Mouse (Mus musculus): ENCODE results near the gene Bysl.

Bysl gene

DNA sequence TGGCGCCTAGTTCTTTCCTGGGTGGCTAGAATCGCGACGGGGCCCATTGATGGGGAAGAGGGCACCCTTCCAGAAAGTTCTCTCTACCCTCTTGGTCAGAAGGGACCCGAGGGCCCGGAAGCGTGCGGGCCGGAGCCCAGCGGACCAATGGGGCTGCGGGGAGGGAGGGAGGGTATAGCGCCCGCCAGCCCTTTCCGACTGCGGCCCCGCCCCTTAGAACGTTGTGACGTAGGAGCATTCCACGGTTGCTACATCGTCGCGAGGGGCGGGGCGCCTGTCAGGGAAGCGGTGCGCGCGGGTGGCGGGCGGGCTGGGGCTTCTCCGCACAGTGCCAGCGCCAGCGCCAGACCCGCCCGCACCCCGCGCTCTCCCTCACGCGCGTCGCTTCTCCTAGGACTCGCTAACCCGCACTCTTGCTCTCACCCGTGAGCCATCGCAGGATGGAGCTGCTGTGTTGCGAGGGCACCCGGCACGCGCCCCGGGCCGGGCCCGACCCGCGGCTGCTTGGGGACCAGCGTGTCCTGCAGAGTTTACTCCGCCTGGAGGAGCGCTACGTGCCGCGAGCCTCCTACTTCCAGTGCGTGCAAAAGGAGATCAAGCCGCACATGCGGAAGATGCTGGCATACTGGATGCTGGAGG is 18.0 kb downstream of the Bysl start:
- peak; percentile 94 for DNase-seq

- DNase-seq: no peak
Measured at GRCm38 (mm10) chr17:47591073-47591472, 20.2 kb downstream of the Bysl start.

DNA sequence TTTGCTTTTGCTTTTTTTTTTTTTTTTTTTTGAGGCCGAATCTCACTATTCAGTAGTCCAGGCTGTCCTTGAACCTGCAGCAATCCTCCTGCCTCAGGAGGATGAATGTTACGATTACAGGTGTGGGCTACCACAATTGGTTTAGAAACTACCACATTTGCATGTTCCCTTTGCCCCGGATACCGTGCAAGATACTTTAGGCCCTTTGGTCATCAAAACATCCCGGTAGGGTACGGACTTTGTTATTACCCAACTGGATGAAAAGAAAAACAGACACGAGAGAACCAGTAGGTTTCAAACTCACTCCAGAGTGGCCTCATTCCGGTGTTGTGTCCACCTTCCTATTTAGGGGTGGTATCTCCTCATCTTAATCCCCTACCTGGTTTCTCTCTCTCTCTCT is 22.8 kb downstream of the Bysl start:
- DNase-seq: no peak

DNA sequence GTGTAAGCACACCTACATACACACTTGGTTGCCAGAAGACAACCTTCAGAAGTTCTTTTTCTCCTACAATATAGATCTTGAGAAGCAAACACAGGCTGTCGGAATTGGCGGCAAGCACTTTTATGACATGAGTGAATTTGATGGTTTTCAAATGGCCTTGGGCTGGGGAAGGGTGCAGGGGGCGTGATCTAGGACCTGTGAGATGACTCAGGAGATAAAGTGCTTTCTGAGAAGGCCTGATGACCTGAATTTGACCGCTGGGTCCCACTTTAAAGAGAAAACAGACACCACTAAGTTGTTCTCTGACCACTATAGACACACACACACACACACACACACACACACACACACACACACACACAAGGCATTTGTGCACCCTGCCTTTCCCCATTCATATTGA is 30.3 kb downstream of the Bysl start:
- DNase-seq: no peak

DNA sequence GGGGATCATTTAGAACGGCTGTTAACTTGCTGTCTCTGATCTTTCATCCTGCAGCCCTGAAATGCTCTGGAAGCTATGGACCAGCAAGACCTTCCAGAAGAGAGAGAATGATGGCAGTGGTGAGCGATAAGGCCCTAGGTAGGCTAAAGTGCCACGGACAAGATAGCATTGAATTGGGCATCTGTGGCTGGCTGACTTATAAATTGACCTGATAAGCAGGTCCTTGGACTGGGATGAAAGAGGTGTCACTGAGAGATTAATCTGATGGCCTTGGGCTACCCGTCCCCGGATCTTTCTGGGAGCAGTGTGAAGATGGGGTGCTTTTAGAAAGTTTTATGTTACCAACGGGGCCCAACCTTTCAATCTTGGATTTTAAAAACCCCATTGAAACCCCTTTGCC is 32.6 kb downstream of the Bysl start:
- no peak for DNase-seq

DNA sequence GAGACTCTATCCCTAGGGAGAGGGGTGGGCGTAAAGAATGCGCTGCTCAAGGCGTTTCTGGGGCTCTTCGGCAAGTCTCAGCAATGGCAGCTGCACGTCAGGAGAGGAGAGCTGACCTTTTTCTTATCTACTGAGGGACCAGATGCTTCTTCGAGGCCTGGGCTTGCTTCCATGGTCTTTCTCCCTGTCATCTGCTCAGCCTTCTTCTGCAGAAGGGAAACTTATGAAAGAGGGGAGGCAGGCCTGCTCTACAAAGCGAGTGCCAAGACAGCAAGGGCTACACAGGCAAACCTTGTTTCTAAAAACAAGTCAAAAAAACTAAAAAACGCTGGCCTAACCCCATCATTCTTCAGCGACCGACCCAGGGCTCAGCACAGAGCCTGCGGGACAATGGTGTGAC is 36.5 kb downstream of the Bysl start:
- no peak for DNase-seq

- DNase-seq: no peak
Measured at GRCm38 (mm10) chr17:47574028-47574427, 37.3 kb downstream of the Bysl start.

- no peak for DNase-seq
Measured at GRCm38 (mm10) chr17:47572436-47572835, 38.9 kb downstream of the Bysl start.

DNA sequence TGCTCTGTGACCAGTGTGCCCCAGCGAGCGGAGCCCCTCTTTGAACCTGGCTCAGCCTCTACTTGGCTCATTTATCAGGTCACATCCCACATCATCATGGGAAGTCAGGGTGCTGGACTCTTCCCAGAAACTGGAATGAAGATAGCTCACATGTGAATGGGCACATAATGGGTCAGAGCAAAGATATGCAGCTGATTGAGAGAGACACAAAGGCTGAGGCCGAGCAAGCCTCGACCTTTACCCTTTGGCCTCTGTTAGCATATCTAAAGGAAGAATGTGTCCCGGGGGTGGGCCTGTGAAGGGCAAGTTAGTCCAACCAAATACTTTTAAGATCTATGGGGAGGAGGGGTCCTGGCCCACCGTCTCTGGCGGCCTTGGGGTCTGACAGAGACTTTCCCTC is 39.7 kb downstream of the Bysl start:
- no peak for DNase-seq

- DNase-seq: no peak
Measured at GRCm38 (mm10) chr17:47568951-47569527, 42.3 kb downstream of the Bysl start.

GRCm38 (mm10) chr17:47568389-47568788 is 42.9 kb downstream of the Bysl start:
- DNase-seq: no peak

- no peak for DNase-seq
Measured at GRCm38 (mm10) chr17:47567271-47567670, 44.0 kb downstream of the Bysl start.

- DNase-seq: no peak
Measured at GRCm38 (mm10) chr17:47566133-47566532, 45.2 kb downstream of the Bysl start.

DNA sequence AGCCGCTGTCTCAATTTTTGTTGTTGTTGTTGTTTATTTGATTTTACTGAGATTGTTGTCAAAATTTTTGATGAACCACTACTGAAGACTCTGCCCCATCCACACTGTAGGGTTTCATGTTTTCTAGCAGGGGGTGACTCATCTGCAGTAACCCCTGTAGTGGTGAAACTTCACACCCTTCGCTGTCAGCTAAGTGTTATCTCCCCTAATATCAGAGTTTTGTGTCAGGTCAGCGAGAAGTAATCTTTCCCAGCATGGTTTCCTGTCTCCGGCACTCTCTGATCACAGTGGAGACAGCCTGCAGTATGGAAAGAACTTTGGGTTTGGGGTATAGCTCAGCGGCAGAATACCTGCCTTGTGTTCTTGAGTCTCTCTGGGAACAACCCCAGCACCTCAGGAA is 46.7 kb downstream of the Bysl start:
- no peak for DNase-seq

- no peak for DNase-seq
Measured at GRCm38 (mm10) chr17:47562875-47563274, 48.4 kb downstream of the Bysl start.

GRCm38 (mm10) chr17:47559726-47560125 is 51.6 kb downstream of the Bysl start:
- DNase-seq: no peak

DNA sequence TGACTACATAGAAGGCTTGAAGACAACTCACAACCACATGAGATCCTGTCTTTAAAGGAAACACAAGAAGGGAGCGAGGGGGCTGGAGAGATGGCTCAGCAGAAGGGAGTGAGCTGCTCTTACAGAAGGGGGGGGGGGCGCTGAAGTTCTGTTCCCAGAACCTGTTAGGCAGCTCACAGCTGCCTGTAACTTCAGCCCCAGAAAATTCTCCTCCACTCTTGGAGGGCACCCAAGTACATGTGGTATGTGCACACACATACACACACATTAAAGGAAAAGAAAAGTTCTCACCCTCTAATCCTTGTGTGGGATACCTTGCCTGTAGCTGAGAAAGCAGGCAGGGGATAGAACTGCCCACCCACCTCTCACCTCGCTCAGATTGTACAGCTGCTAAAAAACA is 54.1 kb downstream of the Bysl start:
- DNase-seq: no peak

- no peak for DNase-seq
Measured at GRCm38 (mm10) chr17:47554621-47555020, 56.7 kb downstream of the Bysl start.

DNA sequence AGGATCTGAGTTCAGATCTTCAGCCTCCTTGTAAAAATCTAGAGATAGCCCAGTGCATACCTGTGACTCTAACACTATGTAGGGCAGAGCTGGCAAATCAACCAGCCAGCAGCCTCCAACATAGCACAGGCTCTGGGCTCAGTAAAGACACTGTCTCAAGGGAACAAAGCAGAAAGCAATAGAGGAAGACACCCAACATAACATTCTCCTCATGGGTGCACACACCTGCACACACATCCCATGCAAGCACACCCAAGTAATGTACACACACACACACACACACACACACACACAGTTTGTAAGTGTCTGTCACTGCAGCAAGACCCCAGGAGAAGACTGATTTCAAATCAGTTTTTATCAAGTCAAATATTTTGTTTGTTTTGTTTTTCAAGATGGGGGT is 58.3 kb downstream of the Bysl start:
- no peak for DNase-seq

GRCm38 (mm10) chr17:47551049-47551448 is 60.2 kb downstream of the Bysl start:
- DNase-seq: no peak
